Mouse (Mus musculus) G1E (cell line): Measurements from ENCODE around the gene Scgb1a1.

ENCODE experiments used
- CTCF ChIP-seq: IDR thresholded peaks from 2 replicates; pipeline ENCODE4 v1.5.1; 2012; ENCODE audit warnings: low read depth, low read length, inconsistent platforms, mixed read lengths
- GATA1 ChIP-seq: IDR thresholded peaks from 2 replicates; pipeline ENCODE4 v1.6.1; 2012; ENCODE audit warnings: borderline replicate concordance, low read length, inconsistent platforms, mixed read lengths
- GATA2 ChIP-seq: IDR thresholded peaks from 2 replicates; pipeline ENCODE4 v1.6.1; 2012; ENCODE audit warnings: low read depth, low read length, inconsistent platforms, borderline replicate concordance
- POLR2AphosphoS5 ChIP-seq: IDR thresholded peaks from 2 replicates; pipeline ENCODE4 v1.6.1; 2012; ENCODE audit warnings: low read depth, low read length, inconsistent platforms; ENCODE audit not compliant: insufficient replicate concordance
- TAL1 ChIP-seq: conservative IDR thresholded peaks from 2 replicates; pipeline ENCODE4 v1.6.1; 2012; ENCODE audit warnings: low read depth, low read length, inconsistent platforms, mixed read lengths

DNA sequence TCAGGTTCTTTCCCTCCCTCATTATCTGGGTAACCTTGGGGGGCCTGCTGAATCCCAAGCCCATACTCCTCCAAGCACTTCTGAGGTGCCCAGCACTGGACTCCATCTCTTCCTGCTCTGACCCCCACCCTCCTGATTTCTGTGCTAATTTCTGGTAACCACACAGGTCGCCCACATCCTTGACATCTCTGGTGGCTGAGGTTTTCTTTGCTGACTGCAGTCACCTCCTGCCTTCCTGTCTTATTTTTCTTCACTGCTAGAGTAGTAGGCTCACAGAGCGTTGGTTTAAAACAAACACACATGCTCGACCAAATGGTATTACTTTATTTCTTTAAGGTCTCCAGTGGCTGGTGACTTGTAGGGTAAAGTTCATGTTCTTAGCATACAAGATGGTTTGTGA is 49.6 kb downstream of the Scgb1a1 start:
- no peak for TF ChIP-seq CTCF
- TF ChIP-seq POLR2AphosphoS5 = no peak
- no peak for TF ChIP-seq TAL1
- no peak for TF ChIP-seq GATA1
- TF ChIP-seq GATA2 = no peak
